Mouse (Mus musculus) stomach, postnatal 0 days (tissue): ENCODE data around the gene Fbxl7.

Source experiments
- CTCF ChIP-seq: IDR thresholded peaks from 2 replicates; pipeline ENCODE4 v1.5.1; 2016; ENCODE audit warnings: antibody characterized with exemption, low read depth, mild to moderate bottlenecking, moderate library complexity
- EP300 ChIP-seq: optimal IDR thresholded peaks from 2 replicates; pipeline ENCODE3; 2016; ENCODE audit warnings: antibody characterized with exemption

DNA sequence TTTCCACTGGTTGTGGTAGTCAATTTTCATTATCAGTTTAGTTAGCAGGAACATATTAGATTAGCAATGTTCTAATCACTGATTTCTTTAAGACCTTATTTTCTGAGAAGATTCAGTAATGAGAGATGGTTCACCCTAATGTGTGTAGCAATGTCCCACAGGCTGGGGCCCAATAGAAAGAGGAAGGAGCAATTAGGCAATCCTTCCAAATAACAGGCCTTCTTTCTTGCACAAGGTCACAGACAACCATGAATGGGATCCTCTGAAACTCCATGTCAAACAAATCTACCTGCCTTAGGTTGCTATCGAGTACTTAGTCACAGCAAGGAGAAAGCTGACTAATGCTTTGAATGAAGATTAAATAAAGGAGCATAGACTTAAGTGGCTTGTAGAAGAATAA lies 316.9 kb downstream of the Fbxl7 start:
- TF ChIP-seq CTCF = no peak
- TF ChIP-seq EP300 = no peak
